Mouse (Mus musculus) G1E (cell line): ENCODE results near the gene Ksr1. TPM values are rescaled to one million over a fixed set of nuclear protein-coding genes. Genes with fewer than 3 reads are reported as not detected.
A peak's percentile ranks its signal among the peaks of the same experiment; 100 is the strongest.
"Not testable (repeated sequence)": the region's sequence is repeated elsewhere in the genome, so short reads cannot be mapped to it uniquely, and the experiment has no call there.

Source experiments
- ATAC-seq: 2 replicates; pipeline ENCODE4 v1.8.0; 2016; ENCODE audit warnings: mild to moderate bottlenecking; ENCODE audit not compliant: insufficient number of reproducible peaks, poor library complexity, low FRiP score, severe bottlenecking; ENCODE audit errors: extremely low read depth
- DNase-seq: peaks from one replicate; pipeline ENCODE4 v3.0.0; 2012; ENCODE audit warnings: low spot score
- H3K27me3 ChIP-seq: 2 replicates; pipeline ENCODE4 v1.6.1; 2012; ENCODE audit warnings: mild to moderate bottlenecking, low read length, inconsistent platforms; ENCODE audit not compliant: insufficient read depth
- H3K36me3 ChIP-seq: replicated peaks from 2 replicates; pipeline ENCODE3; 2012; ENCODE audit warnings: mild to moderate bottlenecking, inconsistent platforms
- H3K4me1 ChIP-seq: 2 replicates; pipeline ENCODE4 v1.6.1; 2012; ENCODE audit warnings: low read depth, low read length, inconsistent platforms, mixed read lengths; ENCODE audit not compliant: insufficient read depth
- H3K4me3 ChIP-seq: 2 replicates; pipeline ENCODE4 v1.5.1; 2012; ENCODE audit warnings: low read depth, mild to moderate bottlenecking, inconsistent platforms, low read length, moderate library complexity, mixed read lengths
- H3K9me3 ChIP-seq: replicated peaks from 2 replicates; pipeline ENCODE4 v1.6.1; 2012; ENCODE audit warnings: inconsistent platforms
- CTCF ChIP-seq: IDR thresholded peaks from 2 replicates; pipeline ENCODE4 v1.5.1; 2012; ENCODE audit warnings: low read depth, low read length, inconsistent platforms, mixed read lengths
- GATA1 ChIP-seq: IDR thresholded peaks from 2 replicates; pipeline ENCODE4 v1.6.1; 2012; ENCODE audit warnings: borderline replicate concordance, low read length, inconsistent platforms, mixed read lengths
- GATA2 ChIP-seq: IDR thresholded peaks from 2 replicates; pipeline ENCODE4 v1.6.1; 2012; ENCODE audit warnings: low read depth, low read length, inconsistent platforms, borderline replicate concordance
- POLR2AphosphoS5 ChIP-seq: IDR thresholded peaks from 2 replicates; pipeline ENCODE4 v1.6.1; 2012; ENCODE audit warnings: low read depth, low read length, inconsistent platforms; ENCODE audit not compliant: insufficient replicate concordance
- TAL1 ChIP-seq: conservative IDR thresholded peaks from 2 replicates; pipeline ENCODE4 v1.6.1; 2012; ENCODE audit warnings: low read depth, low read length, inconsistent platforms, mixed read lengths
- polyA plus RNA-seq: library from polyadenylated mRNA; stranded (reverse); fragments of >175 nt; gene quantifications from 2 replicates; pipeline ENCODE4 v1.2.3, GENCODE M21; 2012
- total RNA-seq, 2 experiments: library from RNA; stranded (forward) in 1 of 2; stranded (reverse) in 1 of 2; fragments of 200-1000 nt in 1 of 2; fragments of >200 nt in 1 of 2; fragmentation: Nextera tagmentation in 1 of 2; gene quantifications; 2 replicates each; pipeline ENCODE4 v1.2.3; 2014 to 2017

The Ksr1 gene
- total and polyA plus RNA-seq, 3 experiments, result 3.3 to 9.0 (median 3.8) TPM

GRCm38 (mm10) chr11:79014602-79015325 lies 131.4 kb downstream of the Ksr1 start:
- Histone ChIP-seq H3K36me3 (peaks cover 13% of the 10 kb centered on the region), H3K4me1 (peaks cover 60% of the 10 kb centered on the region), H3K9me3 (no peaks in the 10 kb centered on the region; the same call in 1 of the 2 replicates), H3K4me3 (peak overlapping the region; percentile 43; the same call in 1 of the 2 replicates), H3K27me3 (peaks cover 10% of the 10 kb centered on the region; the same call in 1 of the 2 replicates)
- ATAC-seq, result no peak
- TF ChIP-seq TAL1 (no peak), GATA1 (no peak)
- no peak for DNase-seq

GRCm38 (mm10) chr11:79013806-79014205 lies 132.4 kb downstream of the Ksr1 start:
- peaks cover 52% of the 10 kb centered on the region for H3K4me1 ChIP-seq
- peaks cover 10% of the 10 kb centered on the region for H3K36me3 ChIP-seq
- H3K4me3 ChIP-seq, result no peak overlapping the region
- DNase-seq, result no peak
- no peak for ATAC-seq
- no peaks in the 10 kb centered on the region; the same call in 1 of the 2 replicates for H3K9me3 ChIP-seq
- H3K27me3 ChIP-seq, result peaks cover 10% of the 10 kb centered on the region; the same call in 1 of the 2 replicates
- no peak for TF ChIP-seq GATA1
- no peak for TF ChIP-seq POLR2AphosphoS5
- TF ChIP-seq CTCF, result no peak
- TF ChIP-seq TAL1, result no peak
- TF ChIP-seq GATA2, result no peak

- TF ChIP-seq CTCF, result no peak
- no peak for TF ChIP-seq TAL1
- no peak for TF ChIP-seq GATA1
- ATAC-seq, result no peak
- no peak for DNase-seq
- peaks cover 3% of the 10 kb centered on the region for H3K36me3 ChIP-seq
- no peak overlapping the region for H3K4me3 ChIP-seq
- H3K9me3 ChIP-seq, result no peaks in the 10 kb centered on the region; the same call in 1 of the 2 replicates
- H3K27me3 ChIP-seq, result peaks cover 4% of the 10 kb centered on the region; the same call in 1 of the 2 replicates
- H3K4me1 ChIP-seq, result peaks cover 50% of the 10 kb centered on the region
Observed at GRCm38 (mm10) chr11:79013056-79013455, 133.2 kb downstream of the Ksr1 start.

- DNase-seq (no peak), ATAC-seq (no peak)
- peaks cover 50% of the 10 kb centered on the region for H3K4me1 ChIP-seq
Observed at GRCm38 (mm10) chr11:79012529-79012928, 133.7 kb downstream of the Ksr1 start.

GRCm38 (mm10) chr11:79008891-79009290 lies 137.3 kb downstream of the Ksr1 start:
- Histone ChIP-seq H3K27me3 (peaks cover 4% of the 10 kb centered on the region; the same call in 1 of the 2 replicates), H3K4me3 (no peak overlapping the region), H3K36me3 (no peaks in the 10 kb centered on the region), H3K4me1 (peaks cover 44% of the 10 kb centered on the region), H3K9me3 (no peaks in the 10 kb centered on the region; the same call in 1 of the 2 replicates)
- DNase-seq (no peak), ATAC-seq (no peak)
- TF ChIP-seq GATA1, result no peak
- no peak for TF ChIP-seq POLR2AphosphoS5

More at GRCm38 (mm10) chr11:79012529-79012928, 133.7 kb downstream of the Ksr1 start:
- H3K27me3 ChIP-seq, result peaks cover 4% of the 10 kb centered on the region; the same call in 1 of the 2 replicates
- TF ChIP-seq GATA1 (no peak), CTCF (no peak), POLR2AphosphoS5 (no peak), TAL1 (no peak), GATA2 (no peak)
- no peak overlapping the region for H3K4me3 ChIP-seq
- no peaks in the 10 kb centered on the region for H3K36me3 ChIP-seq
- H3K9me3 ChIP-seq, result no peaks in the 10 kb centered on the region; the same call in 1 of the 2 replicates

GRCm38 (mm10) chr11:79008007-79008775 lies 138.0 kb downstream of the Ksr1 start:
- TF ChIP-seq TAL1, result no peak
- TF ChIP-seq GATA2, result no peak
- no peak for TF ChIP-seq GATA1
- no peak for TF ChIP-seq CTCF
- TF ChIP-seq POLR2AphosphoS5, result no peak
- H3K4me1 ChIP-seq, result peaks cover 47% of the 10 kb centered on the region
- no peaks in the 10 kb centered on the region for H3K36me3 ChIP-seq
- no peak for ATAC-seq
- H3K9me3 ChIP-seq, result no peaks in the 10 kb centered on the region; the same call in 1 of the 2 replicates
- no peaks in the 10 kb centered on the region for H3K27me3 ChIP-seq
- DNase-seq, result no peak
- no peak overlapping the region for H3K4me3 ChIP-seq

GRCm38 (mm10) chr11:79007356-79007755 lies 138.9 kb downstream of the Ksr1 start:
- DNase-seq, ATAC-seq, H3K4me3 ChIP-seq, H3K36me3 ChIP-seq, H3K9me3 ChIP-seq, H3K27me3 ChIP-seq: not testable (repeated sequence)
- H3K4me1 ChIP-seq, result peaks cover 55% of the 10 kb centered on the region
